Mouse (Mus musculus) spleen, adult 2 months (tissue): ENCODE data around the gene Nyap1.

Experiments
- CTCF ChIP-seq: fragments of 200-500 bp; IDR thresholded peaks from 2 replicates; pipeline ENCODE4 v1.5.1; 2011; ENCODE audit warnings: mild to moderate bottlenecking, inconsistent platforms; ENCODE audit not compliant: insufficient read depth, insufficient read length, insufficient replicate concordance; ENCODE audit errors: extremely low read depth
- POLR2A ChIP-seq: fragments of 200-500 bp; IDR thresholded peaks from 2 replicates; pipeline ENCODE4 v1.6.1; 2011; ENCODE audit warnings: low read depth, low read length, inconsistent platforms

DNA sequence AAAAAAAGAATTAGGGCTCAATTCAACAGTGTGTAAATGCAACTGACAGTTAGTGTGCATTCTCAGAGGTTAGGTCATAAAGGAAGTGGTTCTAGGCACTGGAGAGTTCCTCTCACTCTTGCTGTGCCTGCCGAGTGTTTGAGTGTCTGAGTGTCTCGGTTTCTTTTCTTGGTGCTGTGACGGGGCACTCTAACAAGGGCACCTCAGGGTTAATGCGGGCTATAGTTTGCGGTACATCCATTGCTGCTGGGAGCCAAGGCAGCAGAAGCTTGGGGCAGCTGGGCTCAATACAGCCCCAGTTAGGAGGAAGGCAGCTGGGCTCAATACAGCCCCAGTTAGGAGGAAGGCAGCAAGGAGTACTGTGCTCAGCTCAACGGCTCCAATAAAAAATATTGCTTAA, 36.2 kb downstream of the Nyap1 start:
- TF ChIP-seq CTCF, result no peak
- no peak; the same call in 1 of the 2 replicates for TF ChIP-seq POLR2A
